Mouse (Mus musculus) C2C12 (cell line): ENCODE results near the gene Dppa1.

Experiments used
- CTCF ChIP-seq: IDR thresholded peaks from one replicate; pipeline ENCODE4 v1.5.1; 2011; ENCODE audit not compliant: control insufficient read depth, insufficient read depth, insufficient read length
- USF1 ChIP-seq: IDR thresholded peaks from one replicate; pipeline ENCODE4 v1.6.1; 2011; ENCODE audit warnings: low read depth, mild to moderate bottlenecking, control low read depth, moderate library complexity

GRCm38 (mm10) chr11:46665599-46666522, 36.8 kb upstream of the Dppa1 start:
- TF ChIP-seq USF1 = no peak
- no peak for TF ChIP-seq CTCF
